Mouse (Mus musculus) kidney, adult 2 months (tissue): ENCODE data around the gene Gde1.

Experiments used
- CTCF ChIP-seq: fragments of 200-500 bp; conservative IDR thresholded peaks from 2 replicates; pipeline ENCODE4 v1.5.1; 2011; ENCODE audit warnings: low read depth, mild to moderate bottlenecking, control low read depth, low read length, moderate library complexity, mixed read lengths; ENCODE audit not compliant: insufficient read depth, insufficient read length
- POLR2A ChIP-seq: fragments of 200-500 bp; IDR thresholded peaks from one replicate; pipeline ENCODE4 v1.6.1; 2011; ENCODE audit warnings: low read depth, low read length, control low read depth

- TF ChIP-seq CTCF (no peak), POLR2A (no peak)
Observed at GRCm38 (mm10) chr7:118710776-118711175, 5.2 kb upstream of the Gde1 start.
